Mouse (Mus musculus): ENCODE results near the gene Elavl1. TPM values are rescaled to one million over a fixed set of nuclear protein-coding genes. Genes with fewer than 3 reads are reported as not detected.
A peak's percentile ranks its signal among the peaks of the same experiment; 100 is the strongest.

Gene Elavl1
- total and polyA plus RNA-seq, 2 experiments from 2014 or later, result 60.7 to 66.6 TPM

- WGBS, result 69% methylated on average over 3 of the region's 3 CpGs
- Histone ChIP-seq H3K27ac (ENCODE audit: low read depth, low read length) (no peak overlapping the region), H3K27me3 (ENCODE audit: insufficient read depth, low read length) (no peaks in the 10 kb centered on the region), H3K9me3 (ENCODE audit: low read length) (no peaks in the 10 kb centered on the region), H3K4me3 (ENCODE audit: low read depth, low read length) (no peak overlapping the region), H3K9ac (no peak overlapping the region), H3K36me3 (ENCODE audit: insufficient read depth) (peaks cover 28% of the 10 kb centered on the region), H3K4me1 (ENCODE audit: insufficient read depth) (no peaks in the 10 kb centered on the region), H3K4me2 (ENCODE audit: low read depth) (no peak overlapping the region)
- no peak for TF ChIP-seq CTCF (IDR thresholded peaks at IDR 0.05; ENCODE audit: low read depth)
- DNase-seq, result no peak
- ATAC-seq, result no peak
Measured at GRCm38 (mm10) chr8:4313254-4314124, 11.7 kb downstream of the Elavl1 start.

DNA sequence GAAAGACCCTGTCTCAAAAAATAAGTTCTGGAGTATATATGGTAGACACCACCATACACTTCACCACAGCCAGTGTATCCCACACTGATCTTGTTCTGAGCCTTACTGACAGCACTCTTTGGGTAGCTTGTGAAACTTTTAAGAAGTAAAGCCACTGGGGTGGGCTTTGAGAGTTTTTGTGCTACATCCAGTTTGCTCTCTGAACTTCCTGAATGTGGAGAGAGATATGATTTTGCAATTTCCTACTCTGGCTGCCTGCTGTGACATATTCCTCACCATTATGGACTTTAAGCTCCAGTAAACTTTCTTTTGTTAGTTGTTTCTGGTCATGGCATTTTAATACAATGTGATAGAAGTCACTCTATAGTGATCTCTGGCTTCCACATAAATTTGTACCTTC is 13.1 kb downstream of the Elavl1 start:
- Histone ChIP-seq H3K4me2 (ENCODE audit: low read depth) (no peak overlapping the region), H3K27me3 (ENCODE audit: insufficient read depth, low read length) (no peaks in the 10 kb centered on the region), H3K36me3 (ENCODE audit: insufficient read depth) (peaks cover 32% of the 10 kb centered on the region), H3K4me1 (ENCODE audit: insufficient read depth) (no peaks in the 10 kb centered on the region), H3K9ac (no peak overlapping the region), H3K9me3 (ENCODE audit: low read length) (no peaks in the 10 kb centered on the region), H3K27ac (ENCODE audit: low read depth, low read length) (no peak overlapping the region), H3K4me3 (ENCODE audit: low read depth, low read length) (no peak overlapping the region)
- ATAC-seq (no peak), DNase-seq (no peak)
- TF ChIP-seq CTCF (IDR thresholded peaks at IDR 0.05; ENCODE audit: low read depth), result no peak

DNA sequence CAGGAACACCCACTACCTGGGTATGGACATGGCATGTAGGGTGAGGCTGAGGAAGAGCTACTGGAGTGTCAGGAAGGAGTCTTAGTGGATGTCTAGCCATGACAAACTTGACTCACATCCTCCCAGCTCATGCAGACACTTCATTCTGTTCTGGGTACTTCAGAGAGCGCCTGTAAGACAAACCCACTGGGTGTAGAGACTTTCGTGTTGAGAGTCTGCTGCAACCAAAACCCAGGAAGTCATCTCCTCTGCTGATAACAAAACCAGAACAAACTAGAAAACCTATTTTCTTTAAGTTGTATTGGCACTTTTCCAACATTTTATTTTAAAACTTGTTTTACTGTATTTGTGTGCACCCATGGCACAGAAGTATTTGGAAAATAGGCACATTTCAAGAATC is 19.4 kb downstream of the Elavl1 start:
- H3K9me3 ChIP-seq (ENCODE audit: low read length), result no peaks in the 10 kb centered on the region
- H3K4me3 ChIP-seq (ENCODE audit: low read depth, low read length), result no peak overlapping the region
- no peak overlapping the region for H3K4me2 ChIP-seq (ENCODE audit: low read depth)
- no peak for ATAC-seq
- H3K4me1 ChIP-seq (ENCODE audit: insufficient read depth), result no peaks in the 10 kb centered on the region
- TF ChIP-seq CTCF (IDR thresholded peaks at IDR 0.05; ENCODE audit: low read depth), result no peak
- WGBS, result 85% methylated on average over 2 of the region's 2 CpGs
- DNase-seq, result no peak
- H3K27me3 ChIP-seq (ENCODE audit: insufficient read depth, low read length), result no peaks in the 10 kb centered on the region
- no peak overlapping the region for H3K9ac ChIP-seq
- H3K36me3 ChIP-seq (ENCODE audit: insufficient read depth), result peaks cover 74% of the 10 kb centered on the region
- no peak overlapping the region for H3K27ac ChIP-seq (ENCODE audit: low read depth, low read length)

GRCm38 (mm10) chr8:4304124-4304547 is 21.1 kb downstream of the Elavl1 start:
- H3K36me3 ChIP-seq (ENCODE audit: insufficient read depth), result peaks cover 67% of the 10 kb centered on the region
- TF ChIP-seq CTCF (IDR thresholded peaks at IDR 0.05; ENCODE audit: low read depth), result no peak
- H3K4me1 ChIP-seq (ENCODE audit: insufficient read depth), result no peaks in the 10 kb centered on the region
- no peak overlapping the region for H3K4me3 ChIP-seq (ENCODE audit: low read depth, low read length)
- no peaks in the 10 kb centered on the region for H3K27me3 ChIP-seq (ENCODE audit: insufficient read depth, low read length)
- no peak overlapping the region for H3K27ac ChIP-seq (ENCODE audit: low read depth, low read length)
- WGBS, result 84% methylated on average over 3 of the region's 3 CpGs
- DNase-seq (no peak), ATAC-seq (no peak)
- H3K9me3 ChIP-seq (ENCODE audit: low read length), result no peaks in the 10 kb centered on the region
- H3K4me2 ChIP-seq (ENCODE audit: low read depth), result no peak overlapping the region
- no peak overlapping the region for H3K9ac ChIP-seq

GRCm38 (mm10) chr8:4297822-4298221 is 27.4 kb downstream of the Elavl1 start:
- Histone ChIP-seq H3K36me3 (ENCODE audit: insufficient read depth) (peaks cover 72% of the 10 kb centered on the region), H3K4me1 (ENCODE audit: insufficient read depth) (no peaks in the 10 kb centered on the region), H3K27me3 (ENCODE audit: insufficient read depth, low read length) (no peaks in the 10 kb centered on the region), H3K4me3 (ENCODE audit: low read depth, low read length) (no peak overlapping the region), H3K9ac (no peak overlapping the region), H3K4me2 (ENCODE audit: low read depth) (no peak overlapping the region), H3K27ac (ENCODE audit: low read depth, low read length) (no peak overlapping the region), H3K9me3 (ENCODE audit: low read length) (no peaks in the 10 kb centered on the region)
- WGBS, result 86% methylated on average over 4 of the region's 4 CpGs
- no peak for ATAC-seq
- TF ChIP-seq CTCF (IDR thresholded peaks at IDR 0.05; ENCODE audit: low read depth), result no peak
- no peak for DNase-seq

DNA sequence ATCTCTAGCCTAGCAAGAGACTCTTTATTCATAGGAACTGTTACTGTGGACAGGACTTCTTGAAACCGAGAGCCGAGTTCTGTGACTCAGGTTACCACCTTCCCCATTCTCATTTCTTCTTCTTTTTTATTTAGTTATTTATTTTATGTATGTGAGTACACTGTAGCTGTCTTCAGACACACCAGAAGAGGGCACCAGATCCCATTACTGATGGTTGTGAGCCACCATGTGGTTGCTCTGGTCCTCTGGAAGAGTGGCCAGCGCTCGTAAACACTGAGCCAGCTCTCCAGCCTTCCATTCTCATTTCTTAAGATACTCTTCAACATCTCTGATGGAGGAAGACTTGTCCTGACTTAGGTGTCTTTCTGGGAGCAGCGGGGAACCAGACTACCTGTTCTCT is 32.5 kb downstream of the Elavl1 start:
- H3K27me3 ChIP-seq (ENCODE audit: insufficient read depth, low read length), result no peaks in the 10 kb centered on the region
- no peak overlapping the region for H3K9ac ChIP-seq
- H3K4me2 ChIP-seq (ENCODE audit: low read depth), result no peak overlapping the region
- no peak overlapping the region for H3K4me3 ChIP-seq (ENCODE audit: low read depth, low read length)
- no peak overlapping the region for H3K27ac ChIP-seq (ENCODE audit: low read depth, low read length)
- DNase-seq (no peak), ATAC-seq (peak; percentile 26; the same call in 1 of the 2 replicates)
- peak; percentile 39 for TF ChIP-seq CTCF (IDR thresholded peaks at IDR 0.05; ENCODE audit: low read depth)
- no peaks in the 10 kb centered on the region for H3K4me1 ChIP-seq (ENCODE audit: insufficient read depth)
- no peaks in the 10 kb centered on the region for H3K9me3 ChIP-seq (ENCODE audit: low read length)
- WGBS, result 89% methylated on average over 5 of the region's 5 CpGs
- peaks cover 66% of the 10 kb centered on the region for H3K36me3 ChIP-seq (ENCODE audit: insufficient read depth)

DNA sequence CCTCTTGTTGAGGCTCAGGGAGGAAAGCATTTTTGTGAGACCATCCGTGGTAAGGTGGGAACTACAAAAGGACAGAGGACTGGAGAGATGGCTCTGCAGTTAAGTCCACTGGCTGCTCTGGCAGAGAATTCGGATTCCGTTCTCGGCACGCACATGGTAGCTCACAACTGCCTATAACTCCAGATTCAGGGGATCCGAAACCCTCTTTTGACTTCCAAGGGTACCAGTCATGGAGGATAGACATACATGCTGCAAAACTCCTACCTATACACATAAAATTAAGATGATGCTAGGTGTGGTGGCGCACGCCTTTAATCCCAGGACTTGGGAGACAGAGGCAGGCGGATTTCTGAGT is 49.1 kb downstream of the Elavl1 start:
- Histone ChIP-seq H3K4me3 (ENCODE audit: low read depth, low read length) (peak overlapping the region; percentile 77), H3K4me2 (ENCODE audit: low read depth) (peak overlapping the region; percentile 74), H3K4me1 (ENCODE audit: insufficient read depth) (peaks cover 7% of the 10 kb centered on the region; the same call in 1 of the 2 replicates), H3K9ac (peak overlapping the region; percentile 77), H3K27ac (ENCODE audit: low read depth, low read length) (peak overlapping the region; percentile 80), H3K36me3 (ENCODE audit: insufficient read depth) (peaks cover 17% of the 10 kb centered on the region; the same call in 1 of the 2 replicates), H3K27me3 (ENCODE audit: insufficient read depth, low read length) (no peaks in the 10 kb centered on the region), H3K9me3 (ENCODE audit: low read length) (no peaks in the 10 kb centered on the region)
- 23% methylated on average over 9 of the region's 9 CpGs for WGBS
- no peak for TF ChIP-seq CTCF (IDR thresholded peaks at IDR 0.05; ENCODE audit: low read depth)
- no peak for DNase-seq
- peak; percentile 61 for ATAC-seq

All from forebrain, postnatal 0 days (tissue).